Mouse (Mus musculus): ENCODE results near the gene Myo10. TPM values are rescaled to one million over a fixed set of nuclear protein-coding genes. Genes with fewer than 3 reads are reported as not detected.

Gene Myo10
- 39.3 and 40.5 TPM in 2 replicates for polyA plus RNA-seq (2015; fragmentation: Nextera tagmentation; extraction: Ambion mirVana)

- WGBS, result under 1% methylated on average over 52 of the region's 53 CpGs
Observed at GRCm38 (mm10) chr15:25622200-25622866, at the start of gene Myo10. Myo10 (plus strand) TSS chr15:25622525.

GRCm38 (mm10) chr15:25573113-25573512 lies 49.2 kb upstream of the Myo10 start:
- Histone ChIP-seq H3K27me3 (no peaks in the 10 kb centered on the region), H3K27ac (no peak overlapping the region), H3K4me3 (replicated peaks) (no peak overlapping the region), H3K4me2 (no peak overlapping the region), H3K9ac (no peak overlapping the region), H3K36me3 (no peaks in the 10 kb centered on the region), H3K9me3 (replicated peaks) (no peaks in the 10 kb centered on the region), H3K4me1 (0 out of 2 replicates have a peak, but pooled peaks cover 3% of the 10 kb centered on the region)
- no peak for ATAC-seq (replicated peaks; ENCODE audit: low FRiP score)
- WGBS, result 56% methylated on average over 3 of the region's 3 CpGs

More at GRCm38 (mm10) chr15:25622200-25622866, at the start of gene Myo10:
- Histone ChIP-seq H3K27ac (peak within 1 kb of the TSS; percentile 96), H3K4me3 (replicated peaks) (peak within 1 kb of the TSS; percentile 78), H3K36me3 (no peaks in the 10 kb centered on the region), H3K27me3 (no peaks in the 10 kb centered on the region), H3K4me2 (peak within 1 kb of the TSS; percentile 69), H3K9me3 (replicated peaks) (no peaks in the 10 kb centered on the region), H3K9ac (peak within 1 kb of the TSS; percentile 89), H3K4me1 (peaks cover 42% of the 10 kb centered on the region)
- peak; percentile 94 for ATAC-seq (replicated peaks; ENCODE audit: low FRiP score)

DNA sequence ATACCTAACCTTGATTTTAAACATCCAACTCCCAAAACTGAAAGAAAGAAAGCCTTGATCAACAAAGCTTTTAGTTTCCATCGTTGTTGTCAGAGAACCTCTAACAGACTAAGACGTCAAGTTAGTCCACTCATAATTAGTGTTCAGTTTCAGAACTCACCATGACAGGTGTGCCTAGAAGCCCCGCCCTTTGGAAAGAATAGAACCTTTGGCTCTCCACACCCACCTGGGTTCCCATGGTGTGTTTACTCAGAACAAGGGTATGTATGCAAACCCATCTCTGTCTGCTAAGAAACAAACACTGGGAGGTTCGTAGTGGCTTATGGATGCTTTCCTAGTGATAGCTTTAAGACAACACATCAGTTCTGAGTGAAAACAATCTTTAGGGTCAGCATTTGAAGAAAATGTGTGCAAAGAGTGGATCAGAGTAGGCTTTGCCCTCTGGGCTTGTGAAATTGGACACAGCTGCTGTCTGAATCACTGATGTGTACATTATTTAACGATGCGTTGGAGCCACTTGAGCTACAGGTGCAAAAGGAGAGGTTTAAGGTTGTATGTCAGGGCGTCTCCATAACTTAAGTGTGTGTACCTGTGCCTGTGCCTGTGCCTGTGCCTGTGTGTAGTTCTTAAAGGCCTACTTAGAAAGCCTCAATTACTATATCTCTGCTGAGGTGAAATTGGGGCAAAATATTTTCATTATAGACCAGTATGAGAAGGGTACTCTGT lies 48.3 kb upstream of the Myo10 start:
- Histone ChIP-seq H3K27ac (no peak overlapping the region), H3K4me1 (0 out of 2 replicates have a peak, but pooled peaks cover 3% of the 10 kb centered on the region), H3K4me2 (no peak overlapping the region), H3K9me3 (replicated peaks) (no peaks in the 10 kb centered on the region), H3K4me3 (replicated peaks) (no peak overlapping the region), H3K36me3 (no peaks in the 10 kb centered on the region), H3K9ac (no peak overlapping the region), H3K27me3 (no peaks in the 10 kb centered on the region)
- 56% methylated on average over 7 of the region's 7 CpGs for WGBS
- no peak for ATAC-seq (replicated peaks; ENCODE audit: low FRiP score)

DNA sequence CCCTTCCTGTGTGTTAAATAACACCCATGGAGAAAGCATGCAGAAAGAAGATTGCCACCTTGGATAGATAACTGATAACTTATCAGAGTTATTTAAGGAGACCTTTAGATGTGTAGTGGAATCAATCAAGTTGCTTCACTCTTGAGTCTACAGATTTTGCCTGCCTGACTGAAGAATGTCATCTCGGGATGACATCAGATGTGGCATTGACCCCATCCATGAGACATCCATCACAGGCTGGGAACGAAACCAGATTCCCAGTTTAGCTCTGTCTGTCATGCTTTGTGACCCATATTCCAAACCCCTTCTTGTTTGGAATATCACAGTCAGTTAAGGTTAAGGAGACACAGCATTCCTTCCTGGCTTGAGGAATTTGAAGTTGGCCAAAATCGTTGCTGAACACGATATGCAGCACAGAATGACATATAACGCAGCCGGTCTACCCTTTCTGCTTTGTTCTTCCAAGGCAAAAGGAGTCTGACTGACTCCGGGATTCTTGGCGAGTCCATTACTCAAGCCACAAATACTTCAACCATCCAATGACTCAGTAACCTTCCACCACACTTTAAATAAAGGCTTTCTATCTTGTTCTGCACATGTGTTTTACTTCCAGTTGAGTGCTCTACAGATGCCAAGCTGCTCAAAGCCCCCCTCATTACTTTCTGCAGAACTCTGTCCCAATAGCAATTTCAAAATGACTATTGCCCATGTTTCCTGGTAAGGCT lies 44.8 kb upstream of the Myo10 start:
- ATAC-seq (replicated peaks; ENCODE audit: low FRiP score), result no peak
- Histone ChIP-seq H3K27ac (no peak overlapping the region), H3K4me2 (no peak overlapping the region), H3K4me1 (no peaks in the 10 kb centered on the region), H3K36me3 (no peaks in the 10 kb centered on the region), H3K27me3 (no peaks in the 10 kb centered on the region), H3K4me3 (replicated peaks) (no peak overlapping the region), H3K9ac (no peak overlapping the region), H3K9me3 (replicated peaks) (no peaks in the 10 kb centered on the region)
- 76% methylated on average over 8 of the region's 8 CpGs for WGBS

- Histone ChIP-seq H3K4me3 (replicated peaks) (no peak overlapping the region), H3K27me3 (no peaks in the 10 kb centered on the region), H3K4me2 (no peak overlapping the region), H3K36me3 (no peaks in the 10 kb centered on the region), H3K9me3 (replicated peaks) (no peaks in the 10 kb centered on the region), H3K27ac (no peak overlapping the region), H3K9ac (no peak overlapping the region), H3K4me1 (no peaks in the 10 kb centered on the region)
- 84% methylated on average over 4 of the region's 4 CpGs for WGBS
- no peak for ATAC-seq (replicated peaks; ENCODE audit: low FRiP score)
Observed at GRCm38 (mm10) chr15:25578369-25578768, 44.0 kb upstream of the Myo10 start.

- no peaks in the 10 kb centered on the region for H3K27me3 ChIP-seq
- WGBS, result 54% methylated on average over 6 of the region's 6 CpGs
- no peak overlapping the region for H3K9ac ChIP-seq
- peak overlapping the region; percentile 18; the same call in 1 of the 2 replicates for H3K27ac ChIP-seq
- no peak overlapping the region for H3K4me3 ChIP-seq (replicated peaks)
- H3K4me2 ChIP-seq, result no peak overlapping the region
- H3K9me3 ChIP-seq (replicated peaks), result no peaks in the 10 kb centered on the region
- H3K4me1 ChIP-seq, result peaks cover 9% of the 10 kb centered on the region
- no peaks in the 10 kb centered on the region for H3K36me3 ChIP-seq
- no peak for ATAC-seq (replicated peaks; ENCODE audit: low FRiP score)
Observed at GRCm38 (mm10) chr15:25580731-25581130, 41.6 kb upstream of the Myo10 start.

DNA sequence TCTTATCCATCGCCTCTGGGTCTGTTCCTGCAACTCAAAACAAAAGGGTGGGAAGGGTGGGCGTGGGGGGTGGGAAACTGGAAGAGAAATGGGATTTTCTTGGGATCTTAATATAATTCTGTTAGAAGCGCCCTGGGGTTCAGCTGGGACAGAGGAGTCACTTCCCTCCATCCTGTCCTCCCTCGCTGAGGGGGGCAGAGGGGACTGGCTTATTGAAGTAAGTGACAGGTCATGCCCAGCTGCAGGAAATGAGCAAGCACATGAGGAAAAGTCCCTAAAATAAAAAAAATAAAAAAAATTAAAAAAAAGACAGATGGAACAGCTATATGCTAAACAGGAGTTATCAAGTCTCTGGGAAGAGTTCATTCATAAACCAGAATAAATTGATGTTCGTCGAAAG lies 40.3 kb upstream of the Myo10 start:
- Histone ChIP-seq H3K9ac (no peak overlapping the region), H3K36me3 (no peaks in the 10 kb centered on the region), H3K4me3 (replicated peaks) (no peak overlapping the region), H3K27me3 (no peaks in the 10 kb centered on the region), H3K4me1 (peaks cover 20% of the 10 kb centered on the region), H3K27ac (no peak overlapping the region), H3K9me3 (replicated peaks) (no peaks in the 10 kb centered on the region), H3K4me2 (no peak overlapping the region)
- ATAC-seq (replicated peaks; ENCODE audit: low FRiP score), result no peak
- WGBS, result 62% methylated on average over 6 of the region's 6 CpGs

DNA sequence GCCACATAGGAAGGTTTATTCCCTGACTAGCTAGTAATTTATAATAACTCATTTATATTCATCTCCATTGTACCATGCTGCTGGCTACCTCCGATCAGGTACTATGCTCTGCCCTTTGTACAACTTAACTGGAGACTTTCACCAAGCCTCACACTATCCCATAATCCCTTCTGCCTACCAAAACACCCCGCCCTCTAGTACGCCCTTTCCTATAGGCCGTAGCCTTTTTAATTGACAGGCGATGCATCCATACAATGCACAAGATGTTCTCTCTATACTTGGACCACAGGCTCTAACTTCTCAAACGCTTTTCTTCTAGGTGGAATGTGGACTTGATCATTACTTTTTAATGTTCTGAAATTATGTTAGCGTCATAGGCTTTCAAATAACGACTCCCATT lies 39.0 kb upstream of the Myo10 start:
- WGBS, result 94% methylated on average over 8 of the region's 8 CpGs
- no peak for ATAC-seq (replicated peaks; ENCODE audit: low FRiP score)
- no peak overlapping the region for H3K4me2 ChIP-seq

DNA sequence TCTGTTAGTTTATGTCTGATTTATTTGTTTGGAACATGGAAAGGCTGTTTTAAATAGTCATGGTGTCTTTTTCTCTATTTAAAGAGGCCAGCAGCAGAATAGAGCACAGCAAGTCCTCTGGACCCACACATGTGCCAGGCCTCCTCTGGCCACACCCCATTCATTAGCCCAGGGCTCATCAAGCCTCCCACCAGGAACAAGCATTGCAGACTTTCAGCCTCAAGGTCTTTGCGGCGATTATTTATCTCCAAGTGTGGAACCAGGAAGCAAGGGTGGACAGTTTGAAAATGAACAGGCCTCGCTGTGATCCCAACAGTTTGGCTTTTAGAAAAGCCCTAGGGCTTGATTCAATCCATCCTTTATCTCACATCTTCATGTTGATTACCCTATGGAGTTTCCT lies 35.5 kb upstream of the Myo10 start:
- H3K36me3 ChIP-seq, result no peaks in the 10 kb centered on the region
- peaks cover 37% of the 10 kb centered on the region for H3K4me1 ChIP-seq
- no peak for ATAC-seq (replicated peaks; ENCODE audit: low FRiP score)
- 38% methylated on average over 3 of the region's 3 CpGs for WGBS
- no peak overlapping the region for H3K9ac ChIP-seq
- H3K27me3 ChIP-seq, result no peaks in the 10 kb centered on the region
- no peaks in the 10 kb centered on the region for H3K9me3 ChIP-seq (replicated peaks)
- H3K4me3 ChIP-seq (replicated peaks), result no peak overlapping the region
- peak overlapping the region; percentile 22; the same call in 1 of the 2 replicates for H3K27ac ChIP-seq
- H3K4me2 ChIP-seq, result no peak overlapping the region

More for the DNA sequence above, 39.0 kb upstream of the Myo10 start:
- H3K9ac ChIP-seq, result no peak overlapping the region
- H3K27ac ChIP-seq, result no peak overlapping the region
- no peaks in the 10 kb centered on the region for H3K27me3 ChIP-seq
- no peaks in the 10 kb centered on the region for H3K9me3 ChIP-seq (replicated peaks)
- no peak overlapping the region for H3K4me3 ChIP-seq (replicated peaks)
- H3K36me3 ChIP-seq, result no peaks in the 10 kb centered on the region
- H3K4me1 ChIP-seq, result peaks cover 21% of the 10 kb centered on the region

DNA sequence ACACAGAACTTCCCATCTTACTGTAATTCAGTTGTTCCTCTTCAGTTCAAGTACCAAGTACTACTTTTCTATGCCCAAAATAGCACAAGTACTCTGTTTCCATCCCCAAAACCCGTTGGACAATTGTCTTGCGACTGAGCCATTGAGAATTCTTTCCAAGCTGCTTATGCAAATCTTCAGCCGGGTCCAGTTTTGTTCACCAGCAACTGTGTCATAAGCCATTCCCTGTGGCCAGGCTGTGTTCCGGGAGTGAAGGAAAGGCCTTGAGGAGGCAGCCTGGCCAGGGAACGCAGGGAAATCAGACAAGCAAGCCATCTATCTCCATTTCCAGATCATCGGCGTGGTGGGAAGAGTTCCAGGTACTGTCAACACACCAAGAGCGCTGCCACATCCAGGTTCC lies 34.4 kb upstream of the Myo10 start:
- H3K9me3 ChIP-seq (replicated peaks), result no peaks in the 10 kb centered on the region
- no peaks in the 10 kb centered on the region for H3K36me3 ChIP-seq
- H3K4me1 ChIP-seq, result peaks cover 39% of the 10 kb centered on the region
- no peak for ATAC-seq (replicated peaks; ENCODE audit: low FRiP score)
- H3K4me2 ChIP-seq, result no peak overlapping the region
- H3K27me3 ChIP-seq, result no peaks in the 10 kb centered on the region
- no peak overlapping the region for H3K4me3 ChIP-seq (replicated peaks)
- H3K27ac ChIP-seq, result no peak overlapping the region
- WGBS, result 88% methylated on average over 8 of the region's 8 CpGs
- H3K9ac ChIP-seq, result no peak overlapping the region

DNA sequence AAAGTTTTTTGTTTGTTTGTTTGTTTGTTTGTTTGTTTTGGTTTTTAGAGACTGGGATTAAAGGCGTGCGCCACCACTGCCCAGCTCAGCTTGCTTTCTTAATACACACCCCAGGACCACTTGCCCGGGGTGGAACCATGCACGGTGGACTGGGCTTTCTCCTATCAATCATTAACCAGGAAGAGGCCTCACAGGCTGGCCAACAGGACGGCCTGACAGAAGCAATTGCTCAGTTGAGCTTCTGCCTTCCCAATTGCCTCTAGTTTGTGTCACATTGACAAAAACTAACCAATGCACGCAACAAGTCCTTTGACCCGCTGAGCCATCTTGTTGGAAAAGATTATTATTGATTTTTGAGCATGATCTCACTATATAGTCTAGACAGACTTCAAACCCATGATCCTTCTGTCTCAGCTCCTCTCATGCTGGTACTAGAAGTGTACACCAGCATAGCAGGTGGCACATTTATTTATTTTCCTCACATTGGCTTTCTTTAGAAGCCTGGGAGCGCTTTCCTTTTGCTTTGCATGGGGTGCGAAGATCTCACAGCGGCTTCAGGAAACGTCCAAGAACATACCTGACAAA lies 32.9 kb upstream of the Myo10 start:
- Histone ChIP-seq H3K27ac (peak overlapping the region; percentile 64), H3K9me3 (replicated peaks) (no peaks in the 10 kb centered on the region), H3K4me3 (replicated peaks) (no peak overlapping the region), H3K27me3 (no peaks in the 10 kb centered on the region), H3K36me3 (no peaks in the 10 kb centered on the region), H3K4me1 (peaks cover 39% of the 10 kb centered on the region), H3K4me2 (no peak overlapping the region), H3K9ac (no peak overlapping the region)
- WGBS, result 70% methylated on average over 11 of the region's 11 CpGs
- ATAC-seq (replicated peaks; ENCODE audit: low FRiP score), result peak; percentile 88

DNA sequence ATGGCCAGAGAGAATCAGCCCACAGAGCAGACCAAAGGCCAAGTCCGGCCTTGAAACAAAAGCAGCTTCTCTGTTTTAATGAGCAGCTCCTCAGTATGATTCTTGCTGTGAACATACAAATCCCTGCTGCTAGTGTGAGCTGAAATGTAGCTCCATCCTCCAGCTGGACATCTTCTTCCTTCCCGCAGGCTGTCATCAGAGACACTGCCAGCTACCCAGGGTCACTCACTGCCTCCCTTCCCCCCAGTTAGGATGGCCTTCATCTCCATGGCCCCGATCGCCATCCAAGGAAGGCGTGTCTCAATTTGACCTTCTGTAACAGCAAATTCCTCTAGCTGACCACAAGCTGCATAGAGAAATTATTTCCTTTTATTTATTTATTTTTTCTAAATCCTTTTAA lies 32.4 kb upstream of the Myo10 start:
- peaks cover 38% of the 10 kb centered on the region for H3K4me1 ChIP-seq
- H3K27ac ChIP-seq, result peak overlapping the region; percentile 64

More for the DNA sequence above, 32.4 kb upstream of the Myo10 start:
- no peak overlapping the region for H3K4me3 ChIP-seq (replicated peaks)
- WGBS, result 41% methylated on average over 5 of the region's 5 CpGs
- H3K9me3 ChIP-seq (replicated peaks), result no peaks in the 10 kb centered on the region
- ATAC-seq (replicated peaks; ENCODE audit: low FRiP score), result peak; percentile 68
- no peak overlapping the region for H3K9ac ChIP-seq
- H3K36me3 ChIP-seq, result no peaks in the 10 kb centered on the region
- no peak overlapping the region for H3K4me2 ChIP-seq
- H3K27me3 ChIP-seq, result no peaks in the 10 kb centered on the region
